Mouse (Mus musculus) lung, postnatal 0 days (tissue): ENCODE data around the gene Sgms1.

Experiments
- CTCF ChIP-seq: IDR thresholded peaks from 2 replicates; pipeline ENCODE4 v1.5.1; 2016; ENCODE audit warnings: antibody characterized with exemption, mild to moderate bottlenecking
- EP300 ChIP-seq: IDR thresholded peaks from 2 replicates; pipeline ENCODE4 v1.6.1; 2016; ENCODE audit warnings: antibody characterized with exemption, mild to moderate bottlenecking, control low read depth

DNA sequence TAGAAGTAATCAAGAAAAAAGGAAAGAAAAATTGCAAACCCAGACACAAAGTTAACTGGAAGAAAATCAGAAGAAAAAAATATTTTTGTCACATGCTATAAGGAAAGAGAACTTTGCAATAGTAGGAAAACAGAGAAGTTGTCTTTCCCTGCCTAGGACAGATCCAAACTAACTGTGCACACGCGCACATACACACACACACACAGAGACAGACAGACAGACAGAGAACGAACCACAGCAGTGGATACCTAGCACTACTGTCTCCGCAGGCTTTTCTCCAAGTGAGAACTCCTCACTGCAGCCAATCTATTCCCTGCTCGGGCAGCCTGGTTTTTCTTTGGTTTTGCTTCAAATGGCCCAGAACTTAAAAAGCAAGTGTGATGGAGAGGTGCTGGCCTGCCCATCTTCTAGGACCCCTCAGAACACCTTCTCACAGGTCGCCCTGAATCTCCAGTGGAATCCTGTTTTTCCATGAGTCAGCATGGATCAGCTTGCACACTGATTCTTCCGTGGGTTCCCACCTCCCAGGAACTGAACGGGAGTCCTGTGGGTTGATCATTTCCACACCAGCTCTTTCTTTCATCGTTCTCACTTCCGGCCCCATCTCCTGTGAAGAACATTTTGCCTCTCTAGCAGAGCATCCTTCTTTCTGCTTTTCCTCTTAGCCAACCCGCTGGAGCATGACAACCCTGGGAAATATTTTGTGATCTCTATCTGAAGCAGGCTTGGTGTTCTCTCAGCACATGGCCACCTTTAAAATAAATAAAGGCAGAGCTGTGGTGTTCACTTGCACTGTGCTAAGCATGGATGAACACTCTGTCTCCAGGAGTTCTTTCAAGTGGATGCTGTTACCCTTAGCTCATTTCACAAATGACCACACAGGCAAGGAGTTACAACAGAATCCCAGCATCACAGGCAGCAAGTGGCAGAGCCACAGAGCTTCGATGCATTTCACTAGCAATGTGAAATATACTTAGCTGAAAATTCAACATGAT is 96.4 kb downstream of the Sgms1 start:
- TF ChIP-seq CTCF (no peak), EP300 (peak; percentile 8; the same call in 1 of the 2 replicates)
